Mouse (Mus musculus): ENCODE data around the gene Ccpg1os.

GRCm38 (mm10) chr9:72972435-72972834 is 12.7 kb downstream of the Ccpg1os start:
- no peak for TF ChIP-seq POLR2A (IDR thresholded peaks at IDR 0.05; ENCODE audit: low read depth, low read length)
- TF ChIP-seq CTCF (IDR thresholded peaks at IDR 0.05; ENCODE audit: borderline replicate concordance, insufficient read depth, low read length): no peak

All from embryonic fibroblast, embryonic 13.5 days (primary cell).